Mouse (Mus musculus): ENCODE results near the gene Hadhb. TPM values are rescaled to one million over a fixed set of nuclear protein-coding genes. Genes with fewer than 3 reads are reported as not detected.
"Not testable (repeated sequence)": the region's sequence is repeated elsewhere in the genome, so short reads cannot be mapped to it uniquely, and the experiment has no call there.

The Hadhb gene
- polyA plus RNA-seq, 1 experiment from 2014 or later: 53.6 TPM

DNA sequence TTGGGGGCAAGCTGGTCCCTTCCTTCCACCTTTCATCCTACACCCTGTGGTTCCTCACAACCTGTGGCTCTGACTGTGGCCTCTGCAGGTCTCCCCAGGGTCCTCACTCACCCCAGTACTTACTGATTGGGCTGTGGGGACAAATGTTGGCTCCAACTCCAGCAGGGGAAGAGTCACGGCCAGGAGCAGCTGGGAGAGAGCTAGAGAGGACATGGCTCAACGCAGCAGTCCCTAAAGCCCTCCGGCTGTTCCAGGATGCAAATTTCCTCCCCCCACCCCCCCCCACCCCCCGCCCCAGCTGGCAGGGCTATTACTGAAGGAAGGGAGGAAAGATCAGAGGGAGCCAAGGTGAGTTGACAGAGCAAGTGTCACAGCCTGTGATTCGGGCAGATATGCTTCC lies 50.4 kb downstream of the Hadhb start, which contains the start of gene Adgrf3:
Adgrf3 (minus strand) TSS at position 230 of the 400 bp plus-strand sequence.
- Histone ChIP-seq H3K4me1 (ENCODE audit: control insufficient read depth, insufficient read depth, low read length) (no peaks in the 10 kb centered on the region), H3K36me3 (ENCODE audit: control insufficient read depth, insufficient read depth, low read length) (no peaks in the 10 kb centered on the region), H3K27me3 (ENCODE audit: control insufficient read depth, insufficient read depth, low read depth, low read length) (no peaks in the 10 kb centered on the region), H3K4me3 (ENCODE audit: low read depth, low read length) (no peak within 1 kb of the TSS), H3K4me2 (ENCODE audit: low read length) (no peak within 1 kb of the TSS), H3K27ac (ENCODE audit: low read length) (no peak within 1 kb of the TSS), H3K9ac (ENCODE audit: low read depth, low read length) (no peak within 1 kb of the TSS), H3K9me3 (replicated peaks; ENCODE audit: control insufficient read depth, low read length, poor library complexity, severe bottlenecking) (no peaks in the 10 kb centered on the region)
- WGBS: 23% methylated on average over 5 of the region's 5 CpGs
- ATAC-seq: no peak

- Histone ChIP-seq H3K4me2 (ENCODE audit: low read length) (no peak overlapping the region), H3K36me3 (ENCODE audit: control insufficient read depth, insufficient read depth, low read length) (no peaks in the 10 kb centered on the region), H3K27ac (ENCODE audit: low read length) (no peak overlapping the region), H3K4me3 (ENCODE audit: low read depth, low read length) (no peak overlapping the region), H3K4me1 (ENCODE audit: control insufficient read depth, insufficient read depth, low read length) (no peaks in the 10 kb centered on the region), H3K27me3 (ENCODE audit: control insufficient read depth, insufficient read depth, low read depth, low read length) (no peaks in the 10 kb centered on the region), H3K9me3 (replicated peaks; ENCODE audit: control insufficient read depth, low read length, poor library complexity, severe bottlenecking) (no peaks in the 10 kb centered on the region), H3K9ac (ENCODE audit: low read depth, low read length) (no peak overlapping the region)
- 64% methylated on average over 6 of the region's 6 CpGs for WGBS
- ATAC-seq: no peak
Observed at GRCm38 (mm10) chr5:30207276-30207675, 52.2 kb downstream of the Hadhb start.

DNA sequence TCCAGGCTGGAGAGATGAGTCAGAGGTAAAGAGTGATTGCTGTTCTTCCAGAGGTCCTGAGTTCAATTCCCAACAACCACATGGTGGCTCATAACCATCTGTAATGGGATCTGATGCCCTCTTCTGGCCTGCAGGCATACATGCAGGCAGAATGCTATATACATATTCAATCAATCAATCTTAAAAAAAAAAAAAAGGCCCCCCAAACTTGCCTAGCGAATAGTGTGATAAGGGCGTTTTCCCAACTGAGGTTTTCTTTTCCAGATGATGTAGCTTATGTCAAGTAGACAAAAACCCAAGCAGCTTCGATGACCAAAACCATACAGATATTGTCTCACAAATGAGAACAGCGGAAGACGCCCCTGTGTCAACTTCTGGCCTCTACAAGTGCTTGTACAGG lies 55.7 kb downstream of the Hadhb start:
- H3K9ac ChIP-seq (ENCODE audit: low read depth, low read length); H3K9me3 ChIP-seq (replicated peaks; ENCODE audit: control insufficient read depth, low read length, poor library complexity, severe bottlenecking): not testable (repeated sequence)
- WGBS: 93% methylated on average over 5 of the region's 5 CpGs

DNA sequence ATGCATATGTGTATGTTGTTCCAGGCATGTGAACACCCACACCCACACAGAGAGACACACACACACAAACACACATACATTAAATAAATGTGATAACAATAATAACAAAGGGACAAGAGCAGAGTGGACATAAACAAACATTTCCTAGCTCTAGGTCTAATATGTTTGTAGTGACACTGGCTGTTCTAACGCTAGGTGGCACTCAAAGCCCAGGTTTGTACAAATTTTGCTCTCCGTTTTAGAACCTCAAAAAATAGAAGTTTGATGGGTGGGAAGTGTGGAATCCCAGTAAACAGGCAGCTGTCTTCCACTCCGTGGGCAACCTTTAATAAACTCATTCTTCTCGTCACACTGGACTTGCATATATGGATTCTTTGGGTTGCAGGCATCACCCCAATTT lies 59.8 kb downstream of the Hadhb start:
- no peaks in the 10 kb centered on the region for H3K9me3 ChIP-seq (replicated peaks; ENCODE audit: control insufficient read depth, low read length, poor library complexity, severe bottlenecking)
- no peak overlapping the region for H3K27ac ChIP-seq (ENCODE audit: low read length)
- 10% methylated on average over 4 of the region's 4 CpGs for WGBS

More for the DNA sequence above, 55.7 kb downstream of the Hadhb start:
- H3K4me1 ChIP-seq (ENCODE audit: control insufficient read depth, insufficient read depth, low read length); H3K27me3 ChIP-seq (ENCODE audit: control insufficient read depth, insufficient read depth, low read depth, low read length); H3K27ac ChIP-seq (ENCODE audit: low read length); H3K36me3 ChIP-seq (ENCODE audit: control insufficient read depth, insufficient read depth, low read length); H3K4me3 ChIP-seq (ENCODE audit: low read depth, low read length); ATAC-seq; H3K4me2 ChIP-seq (ENCODE audit: low read length): not testable (repeated sequence)

DNA sequence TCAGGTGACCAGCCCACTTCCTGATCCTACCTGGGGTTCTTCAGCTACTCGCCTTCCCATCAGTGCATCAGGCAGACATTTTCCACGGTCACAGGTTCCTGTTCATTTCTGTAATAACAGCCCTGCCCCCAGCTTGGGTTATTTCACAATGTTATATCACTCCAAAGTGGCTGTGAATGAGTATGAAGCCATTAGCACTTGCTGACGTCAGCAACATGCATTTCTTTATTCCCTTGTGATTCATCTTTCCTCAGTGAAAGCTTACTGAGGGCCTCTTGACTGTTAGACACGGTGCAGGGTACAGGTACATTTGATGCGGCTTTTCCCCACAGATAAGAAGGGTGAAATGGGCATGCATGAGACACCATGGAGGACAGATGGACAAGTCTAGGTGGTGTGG lies 60.9 kb downstream of the Hadhb start:
- 81% methylated on average over 5 of the region's 5 CpGs for WGBS
- no peaks in the 10 kb centered on the region for H3K4me1 ChIP-seq (ENCODE audit: control insufficient read depth, insufficient read depth, low read length)
- H3K9ac ChIP-seq (ENCODE audit: low read depth, low read length): no peak overlapping the region
- H3K4me2 ChIP-seq (ENCODE audit: low read length): no peak overlapping the region
- no peak overlapping the region for H3K4me3 ChIP-seq (ENCODE audit: low read depth, low read length)
- H3K36me3 ChIP-seq (ENCODE audit: control insufficient read depth, insufficient read depth, low read length): no peaks in the 10 kb centered on the region
- no peaks in the 10 kb centered on the region for H3K9me3 ChIP-seq (replicated peaks; ENCODE audit: control insufficient read depth, low read length, poor library complexity, severe bottlenecking)
- no peaks in the 10 kb centered on the region for H3K27me3 ChIP-seq (ENCODE audit: control insufficient read depth, insufficient read depth, low read depth, low read length)
- H3K27ac ChIP-seq (ENCODE audit: low read length): no peak overlapping the region
- no peak for ATAC-seq

More for the DNA sequence above, 59.8 kb downstream of the Hadhb start:
- Histone ChIP-seq H3K4me1 (ENCODE audit: control insufficient read depth, insufficient read depth, low read length) (no peaks in the 10 kb centered on the region), H3K27me3 (ENCODE audit: control insufficient read depth, insufficient read depth, low read depth, low read length) (no peaks in the 10 kb centered on the region), H3K9ac (ENCODE audit: low read depth, low read length) (no peak overlapping the region), H3K4me3 (ENCODE audit: low read depth, low read length) (no peak overlapping the region), H3K36me3 (ENCODE audit: control insufficient read depth, insufficient read depth, low read length) (no peaks in the 10 kb centered on the region), H3K4me2 (ENCODE audit: low read length) (no peak overlapping the region)
- ATAC-seq: no peak

DNA sequence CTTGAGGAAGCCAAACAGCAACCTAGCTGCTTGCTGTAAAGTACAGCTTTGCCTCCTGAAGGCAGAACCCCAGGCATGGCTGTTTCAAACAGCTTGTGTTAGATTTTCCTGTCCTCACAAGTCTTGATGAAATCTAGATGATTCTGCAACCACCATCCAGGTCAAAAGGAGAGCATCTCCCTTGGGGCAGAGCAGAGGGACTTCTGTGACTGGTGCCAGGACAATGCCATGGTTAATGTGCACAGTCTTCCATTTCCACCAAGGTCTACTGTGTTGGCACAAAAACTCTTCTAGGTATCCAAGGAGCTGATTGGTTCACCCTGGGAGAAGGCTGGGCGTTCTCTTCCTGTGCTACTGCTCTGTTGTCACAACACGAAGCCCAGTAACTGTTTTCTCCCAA lies 64.7 kb downstream of the Hadhb start:
- peaks cover 3% of the 10 kb centered on the region; the same call in 1 of the 2 replicates for H3K36me3 ChIP-seq (ENCODE audit: control insufficient read depth, insufficient read depth, low read length)
- ATAC-seq: no peak
- WGBS: 93% methylated on average over 2 of the region's 2 CpGs
- H3K4me2 ChIP-seq (ENCODE audit: low read length): no peak overlapping the region
- no peaks in the 10 kb centered on the region for H3K27me3 ChIP-seq (ENCODE audit: control insufficient read depth, insufficient read depth, low read depth, low read length)
- H3K9ac ChIP-seq (ENCODE audit: low read depth, low read length): no peak overlapping the region
- no peaks in the 10 kb centered on the region for H3K4me1 ChIP-seq (ENCODE audit: control insufficient read depth, insufficient read depth, low read length)
- H3K27ac ChIP-seq (ENCODE audit: low read length): no peak overlapping the region
- no peak overlapping the region for H3K4me3 ChIP-seq (ENCODE audit: low read depth, low read length)
- H3K9me3 ChIP-seq (replicated peaks; ENCODE audit: control insufficient read depth, low read length, poor library complexity, severe bottlenecking): no peaks in the 10 kb centered on the region

DNA sequence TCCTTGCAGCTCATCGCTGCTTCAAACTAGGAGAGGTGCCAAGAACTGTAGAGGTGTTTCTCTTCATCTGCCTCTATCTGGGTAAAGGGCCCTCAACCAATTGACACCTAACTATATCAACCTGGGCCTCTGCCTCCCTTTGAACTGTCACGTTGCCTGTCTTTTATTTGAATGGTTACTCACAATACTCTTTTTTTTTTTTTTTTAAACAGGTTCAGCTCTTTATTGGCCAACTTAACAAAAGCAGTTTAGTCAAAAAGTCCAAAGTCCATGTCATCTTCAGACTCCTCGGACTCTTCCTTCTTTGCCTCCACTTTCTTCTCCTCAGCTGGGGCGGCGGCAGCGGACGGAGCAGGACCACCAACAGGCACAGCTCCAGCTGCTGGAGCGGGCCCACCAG lies 65.6 kb downstream of the Hadhb start:
- 87% methylated on average over 8 of the region's 8 CpGs for WGBS
- no peak overlapping the region for H3K9ac ChIP-seq (ENCODE audit: low read depth, low read length)

DNA sequence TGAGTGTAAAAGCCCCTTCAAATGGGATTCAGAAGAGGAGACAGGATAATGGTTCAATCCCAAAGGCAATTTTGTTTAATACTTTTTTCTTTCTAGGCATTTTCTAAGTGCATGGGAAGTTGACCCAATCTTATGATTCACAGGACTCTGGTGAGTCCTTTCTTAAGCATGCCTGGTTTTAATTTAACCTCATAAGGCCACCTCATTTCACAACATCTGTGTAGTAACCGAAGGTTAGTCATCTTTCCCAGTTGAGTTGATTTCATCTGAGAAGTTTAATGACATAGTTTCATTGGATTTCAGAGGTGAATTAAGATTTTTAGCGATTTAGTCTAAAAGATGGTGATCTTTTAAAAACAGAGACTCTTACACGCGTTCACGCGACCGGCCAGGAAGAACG lies 67.6 kb downstream of the Hadhb start:
- H3K4me3 ChIP-seq (ENCODE audit: low read depth, low read length): no peak overlapping the region
- WGBS: 98% methylated on average over 8 of the region's 8 CpGs
- no peak overlapping the region for H3K9ac ChIP-seq (ENCODE audit: low read depth, low read length)
- H3K9me3 ChIP-seq (replicated peaks; ENCODE audit: control insufficient read depth, low read length, poor library complexity, severe bottlenecking): no peaks in the 10 kb centered on the region
- no peak overlapping the region for H3K27ac ChIP-seq (ENCODE audit: low read length)
- H3K4me1 ChIP-seq (ENCODE audit: control insufficient read depth, insufficient read depth, low read length): no peaks in the 10 kb centered on the region
- peaks cover 3% of the 10 kb centered on the region; the same call in 1 of the 2 replicates for H3K36me3 ChIP-seq (ENCODE audit: control insufficient read depth, insufficient read depth, low read length)
- H3K4me2 ChIP-seq (ENCODE audit: low read length): no peak overlapping the region
- ATAC-seq: no peak
- no peaks in the 10 kb centered on the region for H3K27me3 ChIP-seq (ENCODE audit: control insufficient read depth, insufficient read depth, low read depth, low read length)

More for the DNA sequence above, 65.6 kb downstream of the Hadhb start:
- H3K27me3 ChIP-seq (ENCODE audit: control insufficient read depth, insufficient read depth, low read depth, low read length): no peaks in the 10 kb centered on the region
- no peaks in the 10 kb centered on the region for H3K9me3 ChIP-seq (replicated peaks; ENCODE audit: control insufficient read depth, low read length, poor library complexity, severe bottlenecking)
- peaks cover 3% of the 10 kb centered on the region; the same call in 1 of the 2 replicates for H3K36me3 ChIP-seq (ENCODE audit: control insufficient read depth, insufficient read depth, low read length)
- no peak overlapping the region for H3K27ac ChIP-seq (ENCODE audit: low read length)
- no peak overlapping the region for H3K4me2 ChIP-seq (ENCODE audit: low read length)
- H3K4me3 ChIP-seq (ENCODE audit: low read depth, low read length): no peak overlapping the region
- no peaks in the 10 kb centered on the region for H3K4me1 ChIP-seq (ENCODE audit: control insufficient read depth, insufficient read depth, low read length)
- no peak for ATAC-seq

DNA sequence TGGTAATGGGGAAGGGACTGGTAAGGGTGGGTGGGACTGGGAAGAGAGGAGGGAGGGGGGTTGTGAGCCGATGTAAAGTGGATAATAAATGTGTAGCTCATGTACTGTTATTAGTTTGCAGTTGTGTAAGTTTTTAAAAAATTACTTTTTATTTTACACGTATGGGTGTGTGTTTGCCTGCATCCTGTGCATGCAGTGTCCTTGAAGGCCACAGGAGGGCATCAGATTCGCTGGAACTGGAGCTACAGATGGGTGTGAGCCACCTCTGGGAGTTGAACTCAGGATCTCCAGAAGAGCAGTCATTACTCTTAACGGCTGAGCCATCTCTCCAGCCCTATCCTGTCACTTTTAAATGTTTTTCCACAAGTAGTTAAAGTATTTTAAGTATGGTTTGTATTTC lies 75.9 kb downstream of the Hadhb start:
- H3K9ac ChIP-seq (ENCODE audit: low read depth, low read length): no peak overlapping the region
- 82% methylated on average over 4 of the region's 4 CpGs for WGBS

More for the DNA sequence above, 75.9 kb downstream of the Hadhb start:
- Histone ChIP-seq H3K27ac (ENCODE audit: low read length) (no peak overlapping the region), H3K36me3 (ENCODE audit: control insufficient read depth, insufficient read depth, low read length) (no peaks in the 10 kb centered on the region), H3K4me2 (ENCODE audit: low read length) (no peak overlapping the region), H3K4me3 (ENCODE audit: low read depth, low read length) (no peak overlapping the region), H3K9me3 (replicated peaks; ENCODE audit: control insufficient read depth, low read length, poor library complexity, severe bottlenecking) (no peaks in the 10 kb centered on the region), H3K27me3 (ENCODE audit: control insufficient read depth, insufficient read depth, low read depth, low read length) (no peaks in the 10 kb centered on the region), H3K4me1 (ENCODE audit: control insufficient read depth, insufficient read depth, low read length) (peaks cover 25% of the 10 kb centered on the region)
- no peak for ATAC-seq

Measured in midbrain, embryonic 16.5 days (tissue).